Mouse (Mus musculus) spleen, embryonic (tissue): ENCODE measurements around the gene Pi4kb.
"Not testable (repeated sequence)": the region's sequence is repeated elsewhere in the genome, so short reads cannot be mapped to it uniquely, and the experiment has no call there.

Source experiments
- CTCF ChIA-PET: fragments of 350-600 bp; sonication (Branson Sonifier 250); formaldehyde crosslinking; loops from one replicate; lab custom pipeline; 2022; lab: Charles Lee

Pi4kb gene

DNA sequence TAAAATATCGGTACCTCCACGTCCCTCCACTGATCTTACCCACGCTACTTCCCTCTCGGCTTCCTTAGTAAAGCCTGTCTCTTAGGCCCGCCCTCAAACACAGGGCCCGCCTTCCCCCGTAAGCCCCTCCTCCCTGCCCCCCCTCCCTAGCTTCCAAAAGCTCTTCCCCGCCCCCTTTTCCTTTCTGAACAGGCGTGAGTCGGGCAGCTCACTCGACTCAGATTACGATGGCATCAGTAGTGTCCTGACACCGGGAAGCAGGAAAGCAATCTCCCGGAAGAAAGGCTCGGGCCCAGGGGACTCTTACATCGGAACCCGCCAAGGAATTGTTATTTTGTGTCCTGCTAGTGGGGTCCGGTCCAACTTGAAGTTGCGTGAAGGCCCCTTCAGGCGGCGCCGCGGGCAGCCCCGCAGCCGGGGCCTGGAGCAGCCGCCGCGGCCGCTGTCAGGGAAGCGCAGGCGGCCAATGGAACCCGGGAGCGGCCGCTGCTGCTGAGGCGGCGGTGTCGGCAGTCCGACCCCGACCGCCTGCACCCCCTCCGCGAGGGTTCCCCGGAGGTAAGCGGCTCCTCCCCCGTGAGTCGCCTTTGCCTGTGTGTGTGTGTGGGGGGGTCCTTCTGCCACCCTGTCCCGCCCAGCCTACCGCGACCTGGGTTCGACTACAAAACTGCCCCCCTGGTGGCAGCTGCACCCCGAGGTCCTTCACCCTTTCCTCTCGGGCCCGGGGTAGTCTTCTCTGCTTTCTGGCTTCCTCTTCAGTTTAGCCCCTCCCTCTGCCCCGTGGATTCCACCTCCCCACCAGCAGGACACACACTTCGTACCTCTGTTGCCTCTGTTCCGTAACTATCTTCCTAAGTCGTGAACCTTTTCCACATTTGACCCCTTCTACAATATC, at the start of gene Pi4kb:
Gene Pi4kb (plus strand): TSS at position 204 of the 895 bp plus-strand sequence.
- CTCF ChIA-PET: interaction anchor here (0.7 to 1.5 kb wide), 2 partner anchors 22 to 27 kb away, joined by 4 to 27 read pairs; no protein-coding TSS in a partner anchor

DNA sequence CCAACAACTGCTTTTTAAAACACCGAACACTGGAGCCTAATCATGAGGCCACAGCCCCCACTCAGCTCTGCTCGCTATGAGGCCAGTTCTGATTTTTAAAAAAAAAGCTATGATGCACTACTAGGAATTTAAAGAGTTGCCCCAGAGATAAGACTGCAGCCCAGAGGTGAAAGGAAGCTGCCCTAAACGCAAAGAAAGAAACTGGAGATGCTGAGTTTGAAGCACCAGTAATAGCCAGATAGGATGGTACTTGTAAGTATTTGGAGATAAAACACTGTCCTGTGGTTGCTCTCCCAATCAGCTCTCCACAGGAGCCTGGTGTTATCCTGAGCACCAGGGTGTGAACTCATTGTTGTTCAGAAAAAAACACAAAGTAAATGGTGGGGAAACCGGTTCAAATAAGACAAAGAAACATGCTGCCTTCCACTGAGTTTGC, 48.2 kb upstream of the Pi4kb start:
- CTCF ChIA-PET: not testable (repeated sequence)

DNA sequence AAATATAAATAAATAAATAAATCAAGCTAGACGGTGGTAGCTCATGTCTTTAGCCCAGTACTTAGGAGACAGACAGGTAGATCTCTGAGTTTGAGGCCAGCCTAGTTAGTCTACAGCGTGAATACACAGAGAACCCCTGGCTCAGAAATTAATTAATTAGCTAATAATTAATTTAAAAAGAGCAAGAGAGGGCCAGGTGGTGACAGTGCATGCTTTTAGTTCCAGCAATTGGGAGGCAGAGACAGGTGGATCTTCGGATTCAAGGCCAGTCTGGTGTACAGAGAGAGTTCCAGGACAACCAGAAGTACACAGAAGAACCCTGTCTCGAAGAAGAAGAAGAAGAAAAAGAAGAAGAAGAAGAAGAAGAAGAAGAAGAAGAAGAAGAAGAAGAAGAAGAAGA, 45.6 kb upstream of the Pi4kb start:
- CTCF ChIA-PET: interaction anchor here (0.7 kb wide), 1 partner anchor 1611 kb away, joined by 36 read pairs; no protein-coding TSS in a partner anchor

DNA sequence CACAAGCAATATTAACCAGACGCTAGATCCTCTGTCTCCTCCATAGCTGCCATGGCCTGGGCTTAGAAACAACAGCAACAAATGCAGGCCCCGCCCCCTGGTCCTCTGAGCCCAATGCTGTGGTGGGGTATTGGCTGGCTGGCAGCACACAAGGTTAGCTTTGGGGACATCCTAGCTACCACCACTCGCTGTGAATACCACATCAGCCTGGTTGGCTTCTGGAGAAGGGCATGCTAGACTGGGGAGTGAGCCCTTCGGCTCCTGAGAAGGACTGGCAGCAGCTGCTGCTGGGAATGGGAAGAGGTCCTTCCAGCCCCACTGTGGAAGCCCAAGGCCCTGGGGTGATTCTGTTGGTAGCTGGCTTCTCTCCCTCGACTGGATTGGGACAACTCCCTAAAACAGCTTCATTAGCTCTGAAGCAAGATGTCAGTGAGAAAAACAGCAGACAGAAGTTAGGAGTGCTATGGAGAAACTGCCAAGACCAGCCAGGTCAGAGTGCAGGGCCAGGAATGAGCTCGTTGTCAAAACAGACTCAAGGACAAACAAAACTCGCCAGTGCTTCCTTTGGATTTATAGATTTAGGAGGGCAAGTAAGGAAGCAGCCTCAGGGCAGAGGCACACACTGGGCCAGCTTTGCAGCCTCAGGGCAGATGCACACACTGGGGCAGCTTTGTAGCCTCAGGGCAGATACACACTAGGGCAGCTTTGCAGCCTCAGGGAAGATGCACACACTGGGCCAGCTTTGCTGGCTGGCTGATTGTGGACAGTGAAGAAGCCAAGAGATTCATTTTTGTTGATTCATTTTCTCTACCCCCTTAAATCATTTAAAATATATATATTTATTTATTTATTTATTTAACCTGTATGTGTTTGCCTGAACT, 43.9 kb upstream of the Pi4kb start:
- CTCF ChIA-PET: not testable (repeated sequence)

DNA sequence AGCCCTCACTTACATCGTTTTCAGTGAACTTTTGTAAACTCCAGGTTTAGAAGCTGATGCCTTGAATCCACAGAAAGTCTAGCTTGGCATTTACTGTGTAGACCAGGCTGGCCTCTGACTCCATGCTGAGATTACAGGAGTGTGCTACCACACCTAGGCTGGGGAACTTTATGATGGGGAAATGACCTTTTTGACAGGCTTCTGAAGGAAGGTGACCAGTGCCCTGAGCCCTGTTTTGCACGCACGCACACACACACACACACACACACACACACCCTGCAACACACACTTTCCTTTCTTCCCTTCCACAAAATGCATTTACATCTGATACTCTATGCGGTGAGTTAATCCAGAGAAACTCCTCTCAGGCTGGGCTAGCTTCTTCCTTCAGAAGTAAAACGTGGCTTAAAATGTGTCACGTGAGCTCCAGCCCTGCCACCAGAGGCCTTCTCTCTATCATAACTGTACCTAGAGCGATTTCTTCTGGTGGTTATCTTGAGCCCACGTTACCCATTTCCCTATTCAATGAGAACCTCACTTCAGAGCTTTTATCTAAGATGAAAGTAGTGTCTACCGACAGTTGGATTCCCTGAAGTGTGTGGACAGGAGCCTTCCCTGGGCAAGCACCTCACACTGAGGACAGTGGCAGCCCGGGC, 43.0 kb upstream of the Pi4kb start:
- CTCF ChIA-PET: not testable (repeated sequence)

DNA sequence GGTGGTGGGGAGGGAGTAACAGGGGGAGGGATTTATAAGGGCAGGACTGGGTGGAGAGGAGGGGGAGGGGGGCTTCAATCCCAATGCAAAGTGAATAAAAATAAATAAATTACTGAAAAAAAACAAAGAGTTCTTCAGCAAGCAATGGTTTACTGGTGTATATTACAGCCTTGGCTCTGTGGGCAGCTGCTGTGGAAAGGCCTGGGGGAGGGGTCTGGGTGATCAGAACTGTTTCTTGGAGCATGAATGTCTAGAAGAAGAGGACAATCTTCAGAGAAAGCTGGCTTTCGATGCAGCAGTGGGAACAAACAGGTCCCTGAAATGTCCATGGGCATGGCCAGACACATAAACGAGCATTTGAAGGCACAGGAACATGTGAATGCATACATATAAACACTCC, 42.3 kb upstream of the Pi4kb start:
- CTCF ChIA-PET: not testable (repeated sequence)

DNA sequence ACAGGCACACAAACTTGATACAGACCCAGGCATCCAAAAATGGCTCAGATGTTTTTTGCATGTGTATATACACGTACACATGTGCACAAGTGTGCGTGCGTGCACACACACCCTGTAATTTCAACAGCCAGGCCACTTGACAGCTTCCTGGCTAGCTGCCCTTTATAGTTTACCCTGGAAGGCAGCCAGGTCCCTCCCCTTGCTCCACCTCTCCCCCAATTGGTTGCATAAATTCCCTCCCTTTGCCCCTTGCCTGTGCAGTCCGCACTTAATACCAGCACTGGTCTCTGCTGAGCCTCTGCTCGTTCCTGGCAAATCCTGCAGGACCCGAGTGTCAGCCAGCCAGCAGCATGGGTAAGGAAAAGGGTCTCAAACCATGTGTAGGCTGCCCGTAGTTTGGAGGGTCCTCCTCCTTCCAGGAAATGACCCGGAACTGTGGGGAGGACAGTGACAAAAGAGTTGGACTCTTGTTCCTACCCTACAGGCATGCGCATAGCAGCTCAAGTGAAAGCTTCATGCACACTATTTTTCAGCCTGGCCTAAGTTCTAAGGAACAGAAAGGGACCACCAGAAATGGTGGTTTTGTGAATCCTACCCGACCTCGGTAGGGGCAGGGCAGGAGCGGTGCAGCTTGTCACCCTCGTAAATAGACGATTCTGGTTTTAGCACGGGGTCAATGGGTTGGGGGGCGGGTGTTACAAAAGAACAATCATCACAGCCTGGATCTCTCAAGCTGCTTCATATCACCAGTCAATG, 41.5 kb upstream of the Pi4kb start, which contains the start of gene Selenbp1:
Gene Selenbp1 (plus strand): TSS at position 248 of the 756 bp plus-strand sequence.
- CTCF ChIA-PET: no interaction called here

DNA sequence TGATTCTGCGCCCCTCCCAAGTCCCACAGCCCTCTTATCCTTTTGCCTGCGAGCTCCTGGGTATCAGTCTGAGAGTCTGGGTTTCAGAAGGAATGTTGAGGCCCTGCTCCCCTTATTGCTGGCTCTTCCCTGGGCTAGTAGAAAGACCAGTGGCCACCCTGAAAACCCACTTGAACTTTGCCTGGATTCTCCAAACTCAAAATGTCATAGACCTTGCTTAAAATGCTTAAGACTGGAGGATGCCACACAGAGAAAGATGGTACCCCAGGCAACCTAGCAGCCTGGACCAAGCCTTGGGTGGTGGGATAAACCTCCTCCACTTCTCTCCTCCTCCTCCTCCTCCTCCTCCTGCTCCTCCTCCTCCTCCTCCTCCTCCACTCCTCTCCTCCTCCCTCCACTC, 40.9 kb upstream of the Pi4kb start:
- CTCF ChIA-PET: not testable (repeated sequence)

DNA sequence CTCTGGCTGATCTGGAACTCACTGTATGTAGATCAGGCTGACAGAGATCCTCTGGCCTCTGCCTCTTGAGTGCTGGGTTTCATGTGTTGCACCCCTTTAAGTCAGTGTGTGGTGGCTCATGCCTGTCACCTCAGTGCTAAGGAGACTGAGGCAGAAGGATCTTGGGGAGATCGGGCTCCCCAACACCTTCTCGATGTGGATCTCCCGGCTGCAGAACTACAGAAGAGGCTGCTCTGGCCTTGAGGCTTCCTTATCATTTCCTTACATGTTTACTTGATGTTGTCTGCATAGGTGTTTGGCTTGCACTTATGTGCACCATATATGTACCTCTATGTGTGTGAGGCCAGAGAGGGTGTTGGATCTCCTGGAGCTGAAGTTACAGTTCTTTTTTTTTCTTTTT, 40.0 kb upstream of the Pi4kb start:
- CTCF ChIA-PET: not testable (repeated sequence)

DNA sequence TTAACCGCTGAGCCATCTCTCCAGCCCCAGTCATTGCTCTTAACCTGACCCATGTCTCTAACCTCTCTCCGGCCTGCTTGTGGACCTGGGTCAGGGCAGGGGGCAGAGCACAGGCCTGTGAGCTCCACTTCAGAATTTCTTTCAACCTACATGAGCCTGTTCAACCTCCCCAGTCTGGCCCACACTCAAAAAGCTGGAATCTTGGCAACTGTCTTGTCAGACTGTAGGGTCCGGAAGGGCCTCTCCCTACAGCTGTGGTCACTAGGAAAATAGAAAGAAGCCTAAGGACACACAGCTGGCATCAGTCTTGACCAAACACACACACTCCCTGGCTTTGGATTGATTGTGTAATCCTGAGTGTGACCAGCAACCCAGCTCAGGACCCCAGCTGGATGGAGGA, 39.2 kb upstream of the Pi4kb start:
- CTCF ChIA-PET: not testable (repeated sequence)

DNA sequence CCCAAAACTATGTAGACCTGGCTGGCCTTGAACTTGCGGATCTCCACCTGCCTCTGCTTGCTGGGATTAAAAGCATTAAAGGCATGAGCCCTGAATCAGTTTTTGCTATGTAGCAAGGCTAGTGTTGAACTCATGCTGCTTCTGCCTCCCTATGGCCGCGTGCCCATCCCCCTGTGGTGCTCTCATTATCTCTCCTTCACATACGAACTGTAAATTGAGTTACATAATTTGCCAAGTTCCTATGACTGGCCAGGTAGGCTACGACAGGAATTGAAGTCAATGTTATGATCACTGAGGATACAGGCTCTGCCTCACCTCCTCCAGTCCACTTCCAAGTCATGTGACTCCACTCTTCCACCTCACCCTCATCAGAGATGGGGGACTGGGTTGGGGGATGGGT, 38.4 kb upstream of the Pi4kb start:
- CTCF ChIA-PET: not testable (repeated sequence)

DNA sequence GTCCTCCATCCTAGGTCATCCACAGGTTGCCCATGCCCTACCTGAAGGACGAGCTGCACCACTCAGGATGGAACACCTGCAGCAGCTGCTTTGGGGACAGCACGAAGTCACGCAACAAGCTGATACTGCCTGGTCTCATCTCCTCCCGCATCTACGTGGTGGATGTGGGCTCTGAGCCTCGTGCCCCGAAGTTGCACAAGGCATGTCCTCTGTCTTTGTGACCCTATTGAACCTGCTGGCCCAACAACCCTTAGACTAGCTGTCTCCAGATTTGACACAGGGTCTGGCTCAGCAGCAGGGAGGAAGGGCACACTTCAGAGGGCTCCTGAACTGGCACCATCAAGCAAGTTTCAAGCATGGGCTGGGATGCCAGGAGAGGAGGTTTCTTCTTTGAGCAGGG, 37.3 kb upstream of the Pi4kb start:
- CTCF ChIA-PET: not testable (repeated sequence)

DNA sequence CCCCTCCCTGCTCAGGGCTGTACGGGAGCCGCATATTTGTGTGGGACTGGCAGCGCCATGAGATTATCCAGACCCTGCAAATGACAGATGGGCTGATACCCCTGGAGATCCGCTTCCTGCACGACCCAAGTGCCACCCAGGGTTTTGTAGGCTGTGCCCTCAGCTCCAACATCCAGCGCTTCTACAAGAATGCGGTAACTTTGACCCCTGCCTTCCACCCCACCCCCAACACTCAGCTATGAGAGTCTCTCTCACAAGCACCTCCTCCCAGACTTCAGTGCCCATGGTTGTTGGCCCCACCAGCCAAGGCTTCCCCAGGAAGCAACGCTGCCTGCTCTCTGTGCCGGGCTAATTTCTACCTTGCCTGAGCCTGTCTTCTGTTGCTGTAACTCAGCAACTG, 34.5 kb upstream of the Pi4kb start:
- CTCF ChIA-PET: not testable (repeated sequence)

DNA sequence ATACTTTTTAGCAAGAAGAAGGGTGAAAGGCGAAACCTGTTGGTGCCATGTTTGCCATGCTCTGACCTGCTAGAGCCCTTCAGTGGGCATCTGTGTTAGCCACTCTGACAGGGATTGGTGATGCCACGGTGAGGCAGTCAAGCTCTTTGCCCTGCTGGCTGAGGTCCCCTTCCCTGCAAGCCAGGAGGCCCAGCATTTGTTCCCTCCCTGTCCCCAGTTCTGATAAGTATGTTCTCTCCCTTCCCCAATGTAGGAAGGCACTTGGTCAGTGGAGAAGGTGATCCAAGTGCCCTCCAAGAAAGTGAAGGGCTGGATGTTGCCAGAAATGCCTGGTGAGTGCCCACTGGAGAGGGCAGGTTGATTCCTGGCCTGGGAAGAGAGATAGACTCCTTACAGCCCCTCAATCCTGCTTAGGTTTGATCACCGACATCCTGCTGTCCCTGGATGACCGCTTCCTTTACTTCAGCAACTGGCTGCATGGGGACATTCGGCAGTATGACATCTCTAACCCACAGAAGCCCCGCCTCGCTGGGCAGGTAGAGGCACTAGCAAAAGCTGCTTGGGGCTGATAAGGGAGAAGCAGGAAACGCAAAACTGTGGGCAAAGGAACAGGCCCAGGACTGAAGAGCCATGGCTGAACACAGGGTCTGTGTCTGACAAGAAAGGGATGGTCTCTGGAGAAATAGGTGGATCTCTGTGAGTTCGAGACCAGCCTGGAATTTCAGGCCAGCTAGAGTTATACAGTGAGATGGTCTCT, 32.1 kb upstream of the Pi4kb start:
- CTCF ChIA-PET: not testable (repeated sequence)

DNA sequence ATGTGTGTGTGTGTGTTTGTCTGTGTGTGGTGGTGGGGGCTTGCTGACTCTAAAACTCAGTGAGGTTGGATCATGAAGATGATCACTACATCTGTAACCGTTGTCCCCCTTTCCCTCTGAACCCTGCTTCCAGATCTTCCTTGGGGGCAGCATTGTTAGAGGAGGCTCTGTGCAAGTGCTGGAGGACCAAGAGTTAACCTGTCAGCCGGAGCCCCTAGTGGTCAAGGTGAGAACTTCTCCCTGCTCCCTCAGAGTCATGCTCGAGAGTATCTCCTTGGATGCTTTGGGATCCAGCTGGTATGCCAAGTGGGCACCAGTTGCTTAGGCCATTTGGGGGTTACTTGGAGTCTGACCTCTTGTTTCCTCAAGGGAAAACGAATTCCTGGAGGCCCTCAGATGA, 30.8 kb upstream of the Pi4kb start:
- CTCF ChIA-PET: interaction anchor here (0.6 kb wide), 1 partner anchor 26 kb away, joined by 3 read pairs; no protein-coding TSS in a partner anchor

DNA sequence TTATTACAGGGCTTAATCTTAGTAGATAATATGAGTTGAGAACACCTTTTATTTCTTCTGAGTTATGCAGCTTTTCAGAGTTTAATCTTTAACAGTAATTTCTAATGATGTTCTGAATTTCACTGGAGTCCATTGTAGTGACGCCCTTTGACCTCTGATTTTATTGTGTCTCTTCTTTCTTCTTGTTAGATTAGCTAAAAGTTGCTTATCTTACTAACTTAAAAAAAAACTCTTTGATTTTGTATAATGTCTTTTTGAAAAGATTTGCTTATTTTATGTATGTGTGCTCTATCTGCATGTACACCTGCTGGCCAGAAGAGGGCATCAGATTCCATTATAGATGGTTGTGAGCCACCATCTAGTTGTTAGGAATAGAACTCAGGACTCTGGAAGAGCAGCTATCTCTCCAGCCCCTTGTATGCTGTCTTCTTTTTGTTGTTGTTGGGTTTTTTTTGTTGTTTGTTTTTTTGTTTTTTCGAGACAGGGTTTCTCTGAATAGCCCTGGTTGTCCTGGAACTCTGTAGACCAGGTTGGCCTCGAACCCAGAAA, 26.4 kb upstream of the Pi4kb start:
- CTCF ChIA-PET: interaction anchor here (0.6 to 1.5 kb wide), 5 partner anchors 15 to 52 kb away, joined by 3 to 27 read pairs (median 8); no protein-coding TSS in a partner anchor

DNA sequence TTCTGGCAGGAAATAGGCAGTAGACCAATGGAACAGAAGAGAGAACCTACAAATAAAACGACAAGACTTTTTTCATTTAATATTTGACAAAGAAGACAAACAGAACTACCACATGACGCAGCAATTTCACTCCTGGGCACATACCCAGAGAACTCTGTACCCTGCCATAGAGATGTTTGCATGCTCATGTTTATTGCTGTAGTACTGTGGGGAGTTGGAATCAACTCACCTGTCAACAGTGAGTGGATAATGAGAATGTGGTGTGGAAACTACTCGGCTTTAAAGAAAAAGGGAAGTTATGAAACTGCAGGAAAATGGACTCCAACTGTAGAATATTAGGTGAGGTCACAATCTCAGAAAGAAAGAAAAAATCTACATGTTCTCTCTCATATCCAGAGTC, 24.9 kb upstream of the Pi4kb start:
- CTCF ChIA-PET: no interaction called here

DNA sequence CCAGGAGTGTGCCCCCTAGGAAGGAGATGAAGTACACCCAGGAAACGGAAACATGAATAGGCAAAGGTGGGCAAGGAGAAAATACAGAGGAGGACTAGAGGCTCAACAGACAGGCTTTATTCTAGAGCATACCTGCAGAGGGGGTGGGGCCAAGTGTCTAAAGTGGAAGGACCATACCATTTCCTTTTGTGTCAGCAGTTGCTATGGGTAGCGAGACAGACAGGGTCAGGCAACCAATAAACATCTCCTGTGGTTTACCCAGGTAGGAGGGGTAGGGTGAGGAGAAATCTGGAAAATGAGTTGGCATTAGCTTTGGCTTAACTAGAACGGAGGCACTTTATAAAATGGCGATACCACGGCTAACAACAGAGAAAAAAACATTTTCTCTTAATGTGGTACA, 21.7 kb upstream of the Pi4kb start:
- CTCF ChIA-PET: interaction anchor here (0.5 to 0.9 kb wide), 2 partner anchors 15 to 88 kb away, joined by 3 to 5 read pairs; no protein-coding TSS in a partner anchor

DNA sequence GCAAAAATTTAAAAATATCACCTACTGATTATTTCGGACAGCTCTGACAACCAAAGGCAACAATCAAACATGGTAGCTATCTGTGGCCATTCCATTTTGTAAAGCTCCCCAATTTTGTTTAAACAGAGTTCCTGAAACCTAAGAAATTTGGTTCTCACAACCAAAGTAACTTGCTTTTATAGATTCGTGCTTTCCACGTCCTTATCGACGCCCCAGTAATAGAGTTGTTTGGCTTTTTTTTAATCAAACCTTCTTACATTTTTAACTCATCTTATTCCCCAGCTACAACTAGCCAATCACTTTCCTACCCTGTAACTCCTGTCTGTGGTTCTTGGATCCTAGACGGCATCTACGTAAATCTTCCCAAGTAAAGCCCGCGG, 21.2 kb upstream of the Pi4kb start:
- CTCF ChIA-PET: interaction anchor here (0.5 to 0.9 kb wide), 2 partner anchors 14 to 88 kb away, joined by 3 to 5 read pairs; no protein-coding TSS in a partner anchor
